Mouse (Mus musculus) MN1 (cell line): ENCODE results near the gene Gm11595.
"Not testable (repeated sequence)": the region's sequence is repeated elsewhere in the genome, so short reads cannot be mapped to it uniquely, and the experiment has no call there.

Experiments used
- DNase-seq: peaks from one replicate; pipeline ENCODE4 v3.0.0-alpha.2; 2016; ENCODE audit warnings: low spot score

Gene Gm11595

GRCm38 (mm10) chr11:99772813-99773212 lies at the start of gene Gm11595:
Gene Gm11595, minus strand, starts transcription at chr11:99772913.
- DNase-seq: not testable (repeated sequence)

- not testable (repeated sequence) for DNase-seq
These were observed 42.9 kb upstream of the Gm11595 start, which contains the start of gene Gm11564 for GRCm38 (mm10) chr11:99815566-99815965. Gene Gm11564, minus strand, starts transcription at chr11:99815666.

GRCm38 (mm10) chr11:99809792-99810191 lies 37.1 kb upstream of the Gm11595 start, which contains the start of gene Krtap4-13:
Gene Krtap4-13, minus strand, starts transcription at chr11:99809892.
- DNase-seq: not testable (repeated sequence)

- not testable (repeated sequence) for DNase-seq
These were observed 31.6 kb upstream of the Gm11595 start, which contains the start of gene Gm11554 for GRCm38 (mm10) chr11:99804346-99804745. Gene Gm11554, minus strand, starts transcription at chr11:99804446.

- DNase-seq: not testable (repeated sequence)
These were observed 26.1 kb upstream of the Gm11595 start, which contains the start of gene Gm11569 for GRCm38 (mm10) chr11:99798832-99799231. Gene Gm11569, minus strand, starts transcription at chr11:99798932.

- DNase-seq: no peak
These were observed 20.7 kb upstream of the Gm11595 start, which contains the start of gene Gm11596 for GRCm38 (mm10) chr11:99793367-99793766. Gene Gm11596, minus strand, starts transcription at chr11:99793467.

GRCm38 (mm10) chr11:99784900-99785299 lies 12.2 kb upstream of the Gm11595 start, which contains the start of gene Krtap4-9:
Gene Krtap4-9, plus strand, starts transcription at chr11:99785200.
- not testable (repeated sequence) for DNase-seq

GRCm38 (mm10) chr11:99780604-99781003 lies 7.9 kb upstream of the Gm11595 start, which contains the start of gene Krtap4-8:
Gene Krtap4-8, minus strand, starts transcription at chr11:99780704.
- no peak for DNase-seq

- DNase-seq: no peak
These were observed 5.7 kb upstream of the Gm11595 start for GRCm38 (mm10) chr11:99778401-99778800.

GRCm38 (mm10) chr11:99768410-99768809 lies 4.3 kb downstream of the Gm11595 start:
- DNase-seq: no peak

- no peak for DNase-seq
These were observed 13.8 kb downstream of the Gm11595 start for GRCm38 (mm10) chr11:99758877-99759276.

GRCm38 (mm10) chr11:99743985-99744384 lies 28.7 kb downstream of the Gm11595 start:
- DNase-seq: no peak

- DNase-seq: no peak
These were observed 38.5 kb downstream of the Gm11595 start, which contains the start of gene Gm14180 for GRCm38 (mm10) chr11:99734190-99734589. Gene Gm14180, minus strand, starts transcription at chr11:99734290.

GRCm38 (mm10) chr11:99724061-99724460 lies 48.7 kb downstream of the Gm11595 start:
- DNase-seq: no peak
